Mouse (Mus musculus) liver, adult 2 months (tissue): ENCODE results near the gene Atp5d. TPM values are rescaled to one million over a fixed set of nuclear protein-coding genes. Genes with fewer than 3 reads are reported as not detected.

Source experiments
- DNase-seq: peaks from one replicate; pipeline ENCODE4 v3.0.0-alpha.2; 2011; ENCODE audit warnings: low read depth, low spot score; ENCODE audit errors: extremely low read depth
- H3K27ac ChIP-seq: fragments of 200-500 bp; replicated peaks from 2 replicates; pipeline ENCODE4 v1.5.1; 2012; ENCODE audit warnings: low read depth, mild to moderate bottlenecking, control low read depth, inconsistent platforms, low read length; ENCODE audit not compliant: insufficient read depth
- H3K27me3 ChIP-seq: fragments of 200-500 bp; 2 replicates; pipeline ENCODE4 v1.6.1; 2012; ENCODE audit warnings: mild to moderate bottlenecking, moderate library complexity, low read length, inconsistent platforms; ENCODE audit not compliant: control insufficient read depth, insufficient read depth
- H3K36me3 ChIP-seq: fragments of 200-500 bp; 2 replicates; pipeline ENCODE4 v1.6.1; 2012; ENCODE audit warnings: low read length, inconsistent platforms; ENCODE audit not compliant: control insufficient read depth, insufficient read depth
- H3K4me1 ChIP-seq: fragments of 200-500 bp; 2 replicates; pipeline ENCODE4 v1.6.1; 2011; ENCODE audit warnings: low read length; ENCODE audit not compliant: control insufficient read depth, insufficient read depth
- H3K4me3 ChIP-seq: fragments of 200-500 bp; 2 replicates; pipeline ENCODE4 v1.5.1; 2011; ENCODE audit warnings: low read depth, mild to moderate bottlenecking, control low read depth, low read length, moderate library complexity; ENCODE audit not compliant: insufficient read depth
- H3K79me2 ChIP-seq: fragments of 200-500 bp; 2 replicates; pipeline ENCODE4 v1.6.1; 2012; ENCODE audit warnings: inconsistent platforms, mild to moderate bottlenecking, low read length, moderate library complexity; ENCODE audit not compliant: control insufficient read depth, insufficient read depth
- H3K9ac ChIP-seq: fragments of 200-500 bp; 2 replicates; pipeline ENCODE4 v1.6.1; 2012; ENCODE audit warnings: low read depth, mild to moderate bottlenecking, control low read depth, inconsistent platforms, low read length
- CTCF ChIP-seq: fragments of 200-500 bp; IDR thresholded peaks from 2 replicates; pipeline ENCODE4 v1.5.1; 2011; ENCODE audit warnings: low read depth, low read length, control low read depth
- POLR2A ChIP-seq: fragments of 200-500 bp; IDR thresholded peaks from 2 replicates; pipeline ENCODE4 v1.6.1; 2011; ENCODE audit warnings: low read length, control low read depth; ENCODE audit not compliant: insufficient read depth; ENCODE audit errors: extremely low read depth
- WGBS: fragments of 180-500 bp; shearing (Covaris S2); methylation state at CpG from one replicate; pipeline ENCODE4 v1.1.7; 2018; 5-methylcytosine and 5-hydroxymethylcytosine counted together
- polyA plus RNA-seq: library from polyadenylated mRNA; depleted of rRNA; stranded (reverse); fragments of >200 nt; gene quantifications from 2 replicates; pipeline ENCODE4 v1.2.3, GENCODE M21; 2012
- total RNA-seq: library from RNA; depleted of rRNA; stranded (reverse); fragments of >200 nt; gene quantifications from 2 replicates; pipeline ENCODE4 v1.2.3, GENCODE M21; 2014

Atp5d gene
- total and polyA plus RNA-seq, 2 experiments, result 144 to 1,387 TPM

DNA sequence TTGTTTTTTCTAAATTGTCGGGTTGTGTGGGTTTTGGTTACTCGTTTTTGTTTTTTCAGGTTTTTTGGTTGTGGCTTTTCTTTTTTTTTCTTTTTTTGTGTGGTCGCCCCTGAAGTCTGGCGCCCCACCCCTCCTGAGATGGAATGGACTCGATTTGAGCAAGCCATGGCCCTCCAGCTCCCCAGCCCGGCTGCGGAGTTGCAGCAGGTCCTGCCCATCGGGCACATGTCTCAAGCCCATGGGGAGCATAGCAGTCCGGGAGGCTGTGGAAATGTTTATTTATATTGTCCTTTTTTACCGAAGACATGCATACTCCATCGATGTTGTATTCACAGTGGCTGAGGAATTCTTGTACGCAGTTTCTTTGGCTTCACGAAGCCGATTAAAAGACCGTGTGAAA, 32.8 kb downstream of the Atp5d start:
- Histone ChIP-seq H3K36me3 (peaks cover 6% of the 10 kb centered on the region), H3K4me3 (no peak overlapping the region), H3K27ac (no peak overlapping the region), H3K27me3 (no peaks in the 10 kb centered on the region), H3K79me2 (peaks cover 6% of the 10 kb centered on the region; the same call in 1 of the 2 replicates), H3K9ac (no peak overlapping the region), H3K4me1 (peaks cover 8% of the 10 kb centered on the region)
- no peak for DNase-seq
- TF ChIP-seq CTCF (no peak), POLR2A (no peak)
- WGBS, result 94% methylated on average over 15 of the region's 15 CpGs

DNA sequence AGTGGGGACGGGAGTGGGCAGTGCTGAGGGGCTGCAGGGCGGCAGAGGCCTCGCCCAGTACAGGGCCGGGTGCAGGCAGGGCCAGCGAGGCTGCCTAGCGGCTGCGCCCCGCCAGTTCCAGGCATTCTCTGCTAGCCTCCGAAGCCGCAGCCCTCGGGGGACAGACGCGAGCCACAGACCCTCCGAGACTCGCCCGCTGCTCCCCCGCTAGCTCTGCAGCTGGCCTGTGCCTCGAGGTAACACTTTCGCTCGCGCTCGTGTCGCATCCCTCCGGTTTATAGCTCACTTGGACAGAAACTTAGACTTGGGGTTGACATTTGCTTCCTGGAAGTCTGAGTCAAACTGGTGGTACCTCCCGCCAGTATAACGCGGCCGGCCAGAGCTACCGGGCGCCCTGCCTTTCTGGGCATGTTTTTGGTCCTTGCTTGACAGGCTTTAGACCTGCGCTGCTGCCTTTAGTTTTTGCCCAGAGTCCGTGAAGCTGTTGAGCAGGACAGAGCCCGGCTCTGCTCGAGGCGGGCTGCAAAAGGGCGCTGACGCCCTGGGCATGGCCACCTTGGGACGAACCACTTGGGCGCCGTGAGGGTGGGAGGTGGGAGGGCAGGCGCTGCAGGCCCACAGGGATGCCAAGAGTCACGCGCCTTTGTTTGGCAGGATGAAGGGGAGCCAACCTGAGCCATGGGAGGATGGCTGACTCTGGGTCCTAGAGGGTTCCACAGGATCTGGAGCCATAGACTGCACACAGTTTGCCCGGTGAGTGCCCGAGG, 33.5 kb downstream of the Atp5d start:
- H3K4me1 ChIP-seq, result peaks cover 8% of the 10 kb centered on the region
- peaks cover 6% of the 10 kb centered on the region; the same call in 1 of the 2 replicates for H3K79me2 ChIP-seq
- no peak overlapping the region; the same call in 1 of the 2 replicates for H3K9ac ChIP-seq
- no peak overlapping the region for H3K4me3 ChIP-seq
- 86% methylated on average over 45 of the region's 45 CpGs for WGBS
- no peak for DNase-seq
- peak overlapping the region; percentile 99; the same call in 1 of the 2 replicates for H3K27ac ChIP-seq
- H3K36me3 ChIP-seq, result peaks cover 6% of the 10 kb centered on the region
- no peaks in the 10 kb centered on the region for H3K27me3 ChIP-seq
- TF ChIP-seq CTCF (no peak), POLR2A (no peak)

DNA sequence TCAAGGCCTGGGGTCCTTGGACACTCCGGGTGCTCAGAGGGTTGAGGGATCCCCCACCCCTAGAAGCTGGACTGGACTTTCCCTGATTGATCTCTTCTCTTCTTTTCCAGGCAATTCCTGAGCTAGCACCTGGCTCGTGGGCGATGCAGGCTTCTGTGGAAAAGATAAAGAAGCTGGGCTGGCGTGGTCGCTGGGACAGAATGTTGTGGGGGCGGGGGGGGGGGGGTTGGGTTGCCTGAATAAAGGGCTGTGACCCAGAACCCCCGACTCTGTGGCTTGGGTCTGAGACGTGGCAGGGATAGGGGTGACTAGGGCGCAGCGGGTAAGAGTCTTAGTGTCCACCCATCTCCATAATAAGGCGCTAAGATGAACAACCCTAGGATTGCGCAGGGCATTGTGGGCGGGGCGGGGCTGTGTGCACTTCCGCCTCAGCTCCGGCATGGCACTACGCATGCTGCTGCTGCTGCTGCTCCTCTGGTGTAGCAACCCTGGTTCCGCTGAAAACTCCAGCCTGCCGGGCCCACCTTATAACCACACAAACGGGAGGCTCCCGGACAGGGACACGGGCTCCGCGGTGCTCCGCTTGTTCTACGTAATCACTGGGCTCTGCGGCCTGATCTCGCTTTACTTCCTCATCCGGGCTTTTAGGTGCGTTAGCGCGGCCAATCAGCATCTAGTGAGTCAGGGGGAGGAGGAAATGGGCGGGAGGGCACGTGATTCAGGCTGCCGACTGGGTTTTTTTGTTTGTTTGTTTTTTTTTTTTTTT, 34.3 kb downstream of the Atp5d start, which contains the start of gene 1600002K03Rik:
TSS of gene 1600002K03Rik (plus strand) at position 418 of the 766 bp plus-strand sequence.
- no peaks in the 10 kb centered on the region for H3K27me3 ChIP-seq
- DNase-seq, result peak; percentile 86
- TF ChIP-seq CTCF (no peak), POLR2A (0 out of 2 replicates have a peak, but pooled peaks have one; percentile 31)
- WGBS, result 4% methylated on average over 35 of the region's 35 CpGs
- peak within 1 kb of the TSS; percentile 91 for H3K4me3 ChIP-seq
- H3K36me3 ChIP-seq, result peaks cover 6% of the 10 kb centered on the region
- peak within 1 kb of the TSS; percentile 94 for H3K9ac ChIP-seq
- H3K4me1 ChIP-seq, result peaks cover 8% of the 10 kb centered on the region
- peaks cover 6% of the 10 kb centered on the region; the same call in 1 of the 2 replicates for H3K79me2 ChIP-seq
- H3K27ac ChIP-seq, result peak within 1 kb of the TSS; percentile 99

DNA sequence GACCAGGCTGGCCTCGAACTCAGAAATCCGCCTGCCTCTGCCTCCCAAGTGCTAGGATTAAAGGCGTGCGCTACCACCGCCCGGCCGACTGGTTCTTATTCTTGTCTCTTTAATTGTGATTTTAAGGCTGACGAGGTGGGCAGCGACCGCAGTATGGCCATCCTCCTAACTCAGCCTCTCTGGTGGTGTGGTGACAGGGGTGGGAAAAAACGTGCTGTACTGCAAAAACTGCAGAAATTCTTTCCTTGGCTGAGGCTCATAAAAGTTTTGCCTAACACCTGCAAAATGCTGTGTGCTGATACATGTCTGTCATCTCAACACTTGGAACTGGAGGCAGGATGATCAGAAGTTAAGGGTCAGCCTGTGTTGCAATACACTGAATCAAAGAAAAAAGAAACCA, 34.9 kb downstream of the Atp5d start:
- peak overlapping the region; percentile 55 for H3K4me3 ChIP-seq
- H3K36me3 ChIP-seq, result peaks cover 6% of the 10 kb centered on the region
- DNase-seq, result peak; percentile 72
- H3K79me2 ChIP-seq, result peaks cover 6% of the 10 kb centered on the region; the same call in 1 of the 2 replicates
- no peak for TF ChIP-seq POLR2A
- no peak for TF ChIP-seq CTCF
- peak overlapping the region; percentile 68 for H3K9ac ChIP-seq
- H3K4me1 ChIP-seq, result peaks cover 8% of the 10 kb centered on the region
- WGBS, result 8% methylated on average over 11 of the region's 11 CpGs
- peak overlapping the region; percentile 92 for H3K27ac ChIP-seq
- H3K27me3 ChIP-seq, result no peaks in the 10 kb centered on the region

DNA sequence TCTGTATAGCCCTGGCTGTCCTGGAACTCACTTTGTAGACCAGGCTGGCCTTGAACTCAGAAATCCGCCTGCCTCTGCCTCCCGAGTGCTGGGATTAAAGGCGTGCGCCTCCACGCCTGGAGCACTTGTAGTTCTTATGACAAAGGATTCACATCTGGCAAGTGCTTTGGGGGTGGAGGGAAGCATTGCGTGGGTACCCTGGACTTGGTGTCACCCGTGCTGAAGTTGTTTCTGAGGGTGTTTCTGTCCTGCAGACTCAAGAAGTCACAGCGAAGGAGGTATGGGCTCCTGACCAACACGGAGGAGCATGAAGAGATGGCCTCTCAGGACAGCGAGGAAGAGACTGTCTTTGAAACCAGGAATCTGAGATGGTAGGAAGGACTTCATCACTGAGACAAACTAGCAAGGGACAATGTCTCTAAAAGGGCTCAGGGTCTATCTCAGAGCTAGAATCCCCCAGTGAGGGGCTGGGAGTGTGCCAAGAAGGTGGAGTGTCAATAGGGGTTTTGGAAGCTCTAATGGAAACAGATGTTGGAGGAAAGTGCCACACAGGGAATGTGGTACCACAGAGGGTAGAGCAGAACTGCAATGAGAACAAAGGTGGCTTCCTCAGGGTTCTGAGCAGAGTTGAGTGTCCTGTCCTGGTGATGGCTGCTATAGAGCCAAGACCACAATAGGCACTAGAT, 35.7 kb downstream of the Atp5d start:
- peaks cover 8% of the 10 kb centered on the region for H3K4me1 ChIP-seq
- DNase-seq, result no peak
- H3K79me2 ChIP-seq, result peaks cover 6% of the 10 kb centered on the region; the same call in 1 of the 2 replicates
- WGBS, result 82% methylated on average over 10 of the region's 10 CpGs
- no peak overlapping the region for H3K9ac ChIP-seq
- no peaks in the 10 kb centered on the region for H3K27me3 ChIP-seq
- no peak overlapping the region for H3K27ac ChIP-seq
- peaks cover 6% of the 10 kb centered on the region for H3K36me3 ChIP-seq
- no peak overlapping the region for H3K4me3 ChIP-seq
- TF ChIP-seq POLR2A (no peak), CTCF (no peak)
